Mouse (Mus musculus) midbrain, postnatal 0 days (tissue): ENCODE data around the gene Sh3rf1. TPM values are rescaled to one million over a fixed set of nuclear protein-coding genes. Genes with fewer than 3 reads are reported as not detected.

Experiments used
- ATAC-seq: fragments of 200-750 bp; cut with Nextera tagmentation; 2 replicates; pipeline ENCODE4 v1.8.0; 2017; ENCODE audit warnings: moderate number of reproducible peaks, mild to moderate bottlenecking, moderate TSS enrichment, moderate library complexity; ENCODE audit not compliant: low FRiP score
- DNase-seq: peaks from one replicate; pipeline ENCODE4 v3.0.0-alpha.2; 2015; ENCODE audit warnings: low spot score
- H3K27ac ChIP-seq: fragments of 300-500 bp; sonication (generic); 2 replicates; pipeline ENCODE4 v1.5.1; 2014; ENCODE audit warnings: low read depth, mild to moderate bottlenecking, low read length, mixed read lengths
- H3K27me3 ChIP-seq: fragments of 300-500 bp; sonication (generic); 2 replicates; pipeline ENCODE4 v1.6.1; 2014; ENCODE audit warnings: low read length, control low read depth, mixed read lengths; ENCODE audit not compliant: insufficient read depth
- H3K36me3 ChIP-seq: fragments of 300-500 bp; sonication (generic); 2 replicates; pipeline ENCODE4 v1.6.1; 2014; ENCODE audit warnings: low read length, control low read depth, mixed read lengths; ENCODE audit not compliant: insufficient read depth
- H3K4me1 ChIP-seq: fragments of 300-500 bp; sonication (generic); 2 replicates; pipeline ENCODE4 v1.6.1; 2014; ENCODE audit warnings: mild to moderate bottlenecking, control low read depth, antibody characterized with exemption, low read length, mixed read lengths; ENCODE audit not compliant: insufficient read depth
- H3K4me2 ChIP-seq: fragments of 300-500 bp; sonication (generic); 2 replicates; pipeline ENCODE4 v1.6.1; 2014; ENCODE audit warnings: low read depth, mild to moderate bottlenecking, low read length, mixed read lengths; ENCODE audit not compliant: poor library complexity, severe bottlenecking
- H3K4me3 ChIP-seq: fragments of 300-500 bp; sonication (generic); 2 replicates; pipeline ENCODE4 v1.5.1; 2014; ENCODE audit warnings: low read depth, mild to moderate bottlenecking, low read length, moderate library complexity
- H3K9ac ChIP-seq: fragments of 300-500 bp; sonication (generic); replicated peaks from 2 replicates; pipeline ENCODE4 v1.6.1; 2014; ENCODE audit warnings: mild to moderate bottlenecking, low read length, moderate library complexity, mixed read lengths; ENCODE audit not compliant: poor library complexity, severe bottlenecking
- H3K9me3 ChIP-seq: fragments of 300-500 bp; sonication (generic); 2 replicates; pipeline ENCODE4 v1.6.1; 2016; ENCODE audit warnings: low read length, control low read depth
- CTCF ChIP-seq: IDR thresholded peaks from 2 replicates; pipeline ENCODE4 v1.5.1; 2016; ENCODE audit warnings: antibody characterized with exemption, mild to moderate bottlenecking
- WGBS: fragments of 180-500 bp; shearing (Covaris S2); extraction: QIAGEN DNeasy Blood & Tissue Kit; methylation state at CpG from one replicate; pipeline ENCODE4 v1.1.7; 2014; 5-methylcytosine and 5-hydroxymethylcytosine counted together
- polyA plus RNA-seq: library from polyadenylated mRNA; unstranded; fragments of >200 nt; fragmentation: Nextera tagmentation; extraction: Ambion mirVana; gene quantifications from 2 replicates; pipeline ENCODE4 v1.2.1, GENCODE M21; 2015
- total RNA-seq: library from RNA; depleted of rRNA; stranded (reverse); fragments of >200 nt; gene quantifications from 2 replicates; pipeline ENCODE4 v1.2.3, GENCODE M21; 2014

Sh3rf1 gene
- total and polyA plus RNA-seq, 2 experiments from 2014 or later = 23.9 to 37.5 TPM

DNA sequence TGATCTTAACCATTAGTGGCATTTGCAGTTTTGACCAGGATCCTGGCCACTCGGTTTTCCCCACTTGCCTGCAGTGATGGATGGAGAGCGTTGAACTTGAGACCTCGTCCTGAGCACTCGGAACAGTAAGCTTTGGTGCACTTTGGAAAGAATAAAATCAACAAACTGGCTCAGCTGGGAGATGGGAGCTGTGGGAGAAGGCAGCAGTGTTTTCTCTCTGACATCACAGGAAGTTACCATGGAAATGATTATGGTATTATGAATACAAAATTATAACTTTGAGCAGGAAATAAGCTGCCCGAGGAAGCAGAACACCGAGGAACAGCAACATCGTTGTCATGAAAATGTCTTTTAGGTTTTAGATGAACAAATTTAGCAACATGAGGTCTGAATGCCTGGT, 65.0 kb downstream of the Sh3rf1 start:
- Histone ChIP-seq H3K9me3 (no peaks in the 10 kb centered on the region), H3K36me3 (no peaks in the 10 kb centered on the region), H3K27ac (0 out of 2 replicates have a peak overlapping the region, but pooled peaks have one; percentile 51), H3K4me1 (peaks cover 3% of the 10 kb centered on the region; the same call in 1 of the 2 replicates), H3K27me3 (no peaks in the 10 kb centered on the region), H3K4me2 (no peak overlapping the region), H3K4me3 (no peak overlapping the region), H3K9ac (no peak overlapping the region)
- TF ChIP-seq CTCF = no peak
- no peak for ATAC-seq
- WGBS = 55% methylated on average over 7 of the region's 7 CpGs
- DNase-seq = no peak

DNA sequence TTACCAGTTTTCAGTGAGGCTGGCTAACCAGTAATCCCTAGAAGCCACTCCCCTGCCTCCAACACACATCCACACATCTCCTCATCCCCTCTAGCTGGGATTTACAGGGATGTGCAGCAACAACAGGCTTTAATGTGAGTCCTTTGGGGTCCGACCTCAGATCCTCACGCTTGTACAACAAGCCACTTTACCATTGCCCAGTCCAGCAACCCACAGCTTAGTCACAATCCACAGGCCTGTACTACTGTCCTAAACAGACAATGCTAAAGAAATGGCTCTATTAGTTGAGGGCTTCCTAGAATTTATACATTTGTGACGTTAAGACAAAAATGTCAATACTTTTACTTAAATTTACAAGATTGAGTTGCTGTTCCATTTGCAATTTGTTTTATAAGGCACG, 71.4 kb downstream of the Sh3rf1 start:
- DNase-seq = no peak
- ATAC-seq = no peak
- WGBS = 41% methylated on average over 4 of the region's 4 CpGs
- H3K9me3 ChIP-seq = no peaks in the 10 kb centered on the region
- no peak overlapping the region for H3K4me2 ChIP-seq
- H3K36me3 ChIP-seq = no peaks in the 10 kb centered on the region
- no peaks in the 10 kb centered on the region for H3K4me1 ChIP-seq
- no peak overlapping the region for H3K9ac ChIP-seq
- H3K27me3 ChIP-seq = no peaks in the 10 kb centered on the region
- H3K4me3 ChIP-seq = no peak overlapping the region
- TF ChIP-seq CTCF = no peak
- no peak overlapping the region for H3K27ac ChIP-seq

DNA sequence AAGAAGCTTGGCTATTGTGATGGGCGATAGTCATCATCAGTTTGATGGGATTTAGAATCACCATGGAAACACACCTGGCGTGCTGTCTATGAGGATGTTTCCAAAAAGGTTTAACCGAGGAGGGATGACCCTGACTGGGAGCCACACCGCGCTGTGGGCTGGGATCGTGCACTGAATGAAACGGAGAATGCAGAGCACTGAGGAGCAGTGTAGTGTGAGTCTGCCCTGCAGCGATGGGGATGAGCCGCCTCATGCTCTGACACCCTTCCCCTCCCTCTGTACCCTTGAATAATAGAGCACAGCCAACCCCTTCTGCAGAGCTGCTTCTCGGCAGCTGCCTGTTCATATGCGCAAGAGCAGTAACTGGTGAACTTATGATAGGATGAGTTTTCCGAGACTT, 71.8 kb downstream of the Sh3rf1 start:
- no peaks in the 10 kb centered on the region for H3K36me3 ChIP-seq
- DNase-seq = peak; percentile 58
- ATAC-seq = peak; percentile 78
- H3K4me2 ChIP-seq = peak overlapping the region; percentile 28; the same call in 1 of the 2 replicates
- no peaks in the 10 kb centered on the region for H3K27me3 ChIP-seq
- no peak overlapping the region for H3K4me3 ChIP-seq
- H3K27ac ChIP-seq = no peak overlapping the region
- H3K9ac ChIP-seq = no peak overlapping the region
- TF ChIP-seq CTCF = no peak
- WGBS = 10% methylated on average over 12 of the region's 12 CpGs
- H3K4me1 ChIP-seq = no peaks in the 10 kb centered on the region
- H3K9me3 ChIP-seq = no peaks in the 10 kb centered on the region

DNA sequence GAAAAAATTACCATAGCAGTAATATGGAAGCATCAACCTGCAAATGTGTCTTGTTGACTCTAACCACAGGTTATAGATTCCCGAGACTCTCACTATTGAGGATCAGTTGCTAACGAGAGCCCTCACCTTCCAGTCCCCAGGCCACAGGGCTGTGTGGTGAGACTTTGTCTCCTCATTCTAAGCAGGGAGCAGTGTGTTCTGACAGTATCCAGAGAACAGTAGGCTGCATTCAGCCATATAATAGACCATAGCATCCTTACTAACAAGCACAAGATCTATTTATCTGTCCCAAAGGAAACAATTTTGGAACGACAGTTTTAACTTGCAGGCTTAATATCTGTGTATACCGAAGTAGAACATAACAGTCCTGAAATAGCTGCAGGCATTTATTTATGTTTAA, 75.2 kb downstream of the Sh3rf1 start:
- Histone ChIP-seq H3K4me3 (no peak overlapping the region), H3K9ac (no peak overlapping the region), H3K9me3 (no peaks in the 10 kb centered on the region), H3K27ac (peak overlapping the region; percentile 43; the same call in 1 of the 2 replicates), H3K36me3 (no peaks in the 10 kb centered on the region), H3K4me2 (no peak overlapping the region), H3K27me3 (no peaks in the 10 kb centered on the region), H3K4me1 (no peaks in the 10 kb centered on the region)
- DNase-seq (no peak), ATAC-seq (no peak)
- TF ChIP-seq CTCF = no peak
- WGBS = 54% methylated on average over 4 of the region's 4 CpGs

DNA sequence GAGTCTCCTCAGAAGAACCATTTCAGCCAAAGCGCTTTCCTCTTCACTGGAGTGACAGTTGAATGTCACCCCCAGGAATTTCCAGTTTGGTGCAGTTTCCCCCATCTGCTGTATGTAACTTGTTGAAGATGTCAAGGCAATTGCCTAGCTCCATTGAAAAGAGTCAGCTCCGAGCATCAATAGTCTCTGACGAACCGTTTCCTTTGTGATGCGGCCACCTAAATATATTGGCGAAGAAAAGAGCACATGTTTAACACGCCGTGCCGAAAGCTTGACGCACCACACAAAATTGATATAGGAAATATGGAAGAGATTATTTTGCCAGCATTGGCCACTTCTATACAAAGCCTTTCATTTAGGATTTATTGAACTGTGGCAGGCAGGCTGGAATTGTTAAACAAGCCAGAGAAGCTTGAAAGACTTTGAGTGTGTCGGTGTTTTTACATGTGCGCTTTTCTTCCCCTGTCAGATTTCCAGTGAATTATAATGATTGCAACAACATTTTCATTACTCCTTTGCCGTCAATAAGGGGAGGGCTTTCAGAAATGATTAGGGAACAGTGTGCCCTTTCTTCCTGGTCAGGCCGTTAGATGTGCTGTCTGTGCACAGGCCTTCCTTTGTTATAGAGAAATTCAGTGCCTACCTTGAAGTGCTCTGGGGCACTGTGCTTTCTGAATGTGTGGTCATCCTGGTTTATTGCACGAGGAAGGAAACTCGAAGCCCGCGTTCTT, 77.8 kb downstream of the Sh3rf1 start:
- WGBS = 56% methylated on average over 18 of the region's 18 CpGs
- no peak for DNase-seq
- H3K27ac ChIP-seq = no peak overlapping the region
- no peaks in the 10 kb centered on the region for H3K4me1 ChIP-seq
- H3K4me3 ChIP-seq = no peak overlapping the region
- no peaks in the 10 kb centered on the region for H3K36me3 ChIP-seq
- no peak for ATAC-seq
- H3K27me3 ChIP-seq = no peaks in the 10 kb centered on the region
- H3K4me2 ChIP-seq = no peak overlapping the region
- no peak for TF ChIP-seq CTCF
- no peak overlapping the region for H3K9ac ChIP-seq
- H3K9me3 ChIP-seq = no peaks in the 10 kb centered on the region

DNA sequence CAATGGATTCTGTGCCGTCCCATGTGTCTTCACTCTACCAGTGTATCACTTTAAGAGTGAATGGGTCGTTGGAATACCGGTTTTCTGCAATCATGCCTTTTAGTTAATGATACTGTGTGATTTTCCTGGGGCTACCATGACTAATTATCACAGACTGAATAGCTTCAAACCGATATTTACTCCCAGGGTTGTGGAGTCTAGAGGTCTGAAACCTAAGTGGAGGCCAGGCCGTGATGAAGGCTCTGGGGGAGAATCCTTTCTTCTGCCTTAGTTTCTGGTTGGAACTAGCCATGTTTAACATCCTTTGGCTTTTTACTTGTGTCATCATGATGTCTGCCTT, 78.3 kb downstream of the Sh3rf1 start:
- Histone ChIP-seq H3K27ac (no peak overlapping the region), H3K9ac (no peak overlapping the region), H3K36me3 (no peaks in the 10 kb centered on the region), H3K4me1 (no peaks in the 10 kb centered on the region), H3K4me3 (no peak overlapping the region), H3K9me3 (no peaks in the 10 kb centered on the region), H3K4me2 (no peak overlapping the region), H3K27me3 (no peaks in the 10 kb centered on the region)
- WGBS = 65% methylated on average over 5 of the region's 5 CpGs
- ATAC-seq = no peak
- no peak for TF ChIP-seq CTCF
- no peak for DNase-seq
